In the genomic region with DNA sequence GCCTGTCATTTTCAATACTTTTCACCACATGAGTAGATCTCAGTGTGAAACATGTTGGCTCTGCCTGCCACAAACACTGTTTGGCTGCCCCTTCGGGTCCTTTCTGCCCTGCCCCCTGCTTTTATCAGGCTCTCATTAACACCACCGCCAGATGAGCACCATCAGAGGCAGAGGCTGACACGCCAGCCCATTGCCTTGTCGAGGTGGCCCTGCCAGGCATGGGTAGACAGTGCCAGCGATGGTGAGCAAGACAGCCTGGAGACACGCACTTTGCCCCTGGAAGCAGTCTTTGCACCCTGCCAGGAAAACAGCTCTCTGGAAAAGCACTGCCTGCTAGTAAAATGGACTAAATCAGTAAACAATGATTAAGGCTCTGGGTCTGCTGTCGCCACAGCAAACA, we compare ENCODE assay signal across 9 mouse cellular contexts.
DNase-seq lines count a peak whose midpoint lies in the region; ATAC-seq and TF ChIP-seq lines count a peak whose summit lies in the region.
"Had no signal": no experiment of that assay in that cellular context is flagged by ENCODE, and none has a peak within 500 bp of the region (broad histone marks: within the 10 kb centered on the region; RNA-seq: fewer than 3 reads in every experiment).

No protein-coding gene starts in this region.

- no peaks in the 10 kb centered on the region for H3K27me3 ChIP-seq in liver, embryonic 11.5 days (replicated peaks; ENCODE audit: control insufficient read depth, insufficient read depth, low read length)
- H3K27me3 ChIP-seq in heart, embryonic 12.5 days (replicated peaks), result no peaks in the 10 kb centered on the region
- no peaks in the 10 kb centered on the region for H3K27me3 ChIP-seq in kidney, postnatal 0 days (ENCODE audit: insufficient read depth, low read length)
- H3K27me3 ChIP-seq in midbrain, embryonic 13.5 days, result no peaks in the 10 kb centered on the region
- H3K27me3 ChIP-seq: limb, embryonic 15.5 days had no signal

- no peak for TF ChIP-seq CTCF in kidney, postnatal 0 days (IDR thresholded peaks at IDR 0.05; ENCODE audit: low read depth)

- no peaks in the 10 kb centered on the region for H3K4me1 ChIP-seq in liver, embryonic 11.5 days (replicated peaks; ENCODE audit: control insufficient read depth, insufficient read depth, low read length)
- peaks cover 9% of the 10 kb centered on the region for H3K4me1 ChIP-seq in heart, embryonic 12.5 days (replicated peaks)
- peaks cover 15% of the 10 kb centered on the region for H3K4me1 ChIP-seq in kidney, postnatal 0 days (replicated peaks; ENCODE audit: insufficient read depth, low read length)
- H3K4me1 ChIP-seq in midbrain, embryonic 13.5 days (replicated peaks), result peaks cover 8% of the 10 kb centered on the region; the same call in 1 of the 2 replicates
- H3K4me1 ChIP-seq: limb, embryonic 15.5 days had no signal

- H3K4me2 ChIP-seq in liver, embryonic 11.5 days, result no peak overlapping the region
- H3K4me2 ChIP-seq in heart, embryonic 12.5 days, result peak overlapping the region; percentile 25; the same call in 1 of the 2 replicates
- no peak overlapping the region for H3K4me2 ChIP-seq in kidney, postnatal 0 days (ENCODE audit: low read length)
- H3K4me2 ChIP-seq in midbrain, embryonic 13.5 days (replicated peaks), result no peak overlapping the region
- H3K4me2 ChIP-seq: limb, embryonic 15.5 days had no signal

- intact Hi-C loops in left cerebral cortex, postnatal 36 days (cut with DNase I), result no loop called here

- no peak overlapping the region for H3K9ac ChIP-seq in liver, embryonic 11.5 days (ENCODE audit: low read depth, low read length)
- no peak overlapping the region for H3K9ac ChIP-seq in heart, embryonic 12.5 days
- H3K9ac ChIP-seq in kidney, postnatal 0 days (ENCODE audit: low read depth, low read length), result no peak overlapping the region
- H3K9ac ChIP-seq in midbrain, embryonic 13.5 days (replicated peaks), result no peak overlapping the region
- H3K9ac ChIP-seq: limb, embryonic 15.5 days had no signal

- H3K36me3 ChIP-seq in liver, embryonic 11.5 days (ENCODE audit: control insufficient read depth, insufficient read depth, low read length), result no peaks in the 10 kb centered on the region
- no peaks in the 10 kb centered on the region for H3K36me3 ChIP-seq in heart, embryonic 12.5 days
- H3K36me3 ChIP-seq in kidney, postnatal 0 days (ENCODE audit: insufficient read depth, low read length), result no peaks in the 10 kb centered on the region
- no peaks in the 10 kb centered on the region for H3K36me3 ChIP-seq in midbrain, embryonic 13.5 days
- H3K36me3 ChIP-seq: limb, embryonic 15.5 days had no signal

- ATAC-seq in liver, embryonic 11.5 days (replicated peaks; ENCODE audit: low FRiP score), result no peak
- ATAC-seq in heart, embryonic 12.5 days (ENCODE audit: insufficient number of reproducible peaks, low FRiP score), result no peak
- peak; percentile 59; the same call in 1 of the 2 replicates for ATAC-seq in kidney, postnatal 0 days (replicated peaks; ENCODE audit: low FRiP score, low read depth)
- ATAC-seq in midbrain, embryonic 13.5 days, result peak; percentile 53; the same call in 1 of the 2 replicates

- H3K4me3 ChIP-seq in liver, embryonic 11.5 days (ENCODE audit: low read depth, low read length), result no peak overlapping the region
- no peak overlapping the region for H3K4me3 ChIP-seq in heart, embryonic 12.5 days
- H3K4me3 ChIP-seq in kidney, postnatal 0 days (replicated peaks; ENCODE audit: low read depth, low read length), result no peak overlapping the region
- no peak overlapping the region for H3K4me3 ChIP-seq in midbrain, embryonic 13.5 days (replicated peaks)
- H3K4me3 ChIP-seq: limb, embryonic 15.5 days had no signal

- 46% methylated on average over 7 of the region's 7 CpGs for WGBS in liver, embryonic 11.5 days
- WGBS in heart, embryonic 12.5 days, result 23% methylated on average over 7 of the region's 7 CpGs
- WGBS in kidney, postnatal 0 days, result 28% methylated on average over 7 of the region's 7 CpGs
- 33% methylated on average over 7 of the region's 7 CpGs for WGBS in midbrain, embryonic 13.5 days

- peak; percentile 5 for DNase-seq in liver
- no peak for DNase-seq in liver, embryonic 11.5 days (ENCODE audit: low spot score)
- DNase-seq in kidney, postnatal 0 days (ENCODE audit: low spot score), result peak; percentile 36
- no peak for DNase-seq in thymus, postnatal 0 days (ENCODE audit: low spot score)
- no peak for DNase-seq in left cerebral cortex, postnatal 36 days (ENCODE audit: low spot score in 2 of 2)
- no peak for DNase-seq in layer of hippocampus, adult 9-11 months

- no peaks in the 10 kb centered on the region for H3K9me3 ChIP-seq in liver, embryonic 11.5 days (ENCODE audit: control insufficient read depth, low read length)
- H3K9me3 ChIP-seq in heart, embryonic 12.5 days (replicated peaks), result no peaks in the 10 kb centered on the region
- no peaks in the 10 kb centered on the region for H3K9me3 ChIP-seq in kidney, postnatal 0 days (replicated peaks; ENCODE audit: low read length)
- no peaks in the 10 kb centered on the region for H3K9me3 ChIP-seq in midbrain, embryonic 13.5 days
- H3K9me3 ChIP-seq: limb, embryonic 15.5 days had no signal

- H3K27ac ChIP-seq in liver, embryonic 11.5 days (ENCODE audit: low read depth, low read length), result no peak overlapping the region
- no peak overlapping the region for H3K27ac ChIP-seq in heart, embryonic 12.5 days (ENCODE audit: poor library complexity, severe bottlenecking)
- no peak overlapping the region for H3K27ac ChIP-seq in kidney, postnatal 0 days
- H3K27ac ChIP-seq in midbrain, embryonic 13.5 days, result no peak overlapping the region
- H3K27ac ChIP-seq: limb, embryonic 15.5 days had no signal

Comparison
In these comparisons a context has a peak if more than half of its experiments do, and no peak if none do; other contexts are left out.
1. DNase-seq: peak in liver (single experiment) and kidney, postnatal 0 days (single experiment); none in liver, embryonic 11.5 days (single experiment), thymus, postnatal 0 days (single experiment), left cerebral cortex, postnatal 36 days (0 of 2) and layer of hippocampus, adult 9-11 months (single experiment).
2. ATAC-seq: peak in kidney, postnatal 0 days (single experiment) and midbrain, embryonic 13.5 days (single experiment); none in liver, embryonic 11.5 days (single experiment) and heart, embryonic 12.5 days (single experiment).